Mouse (Mus musculus) liver, embryonic 11.5 days (tissue): Measurements from ENCODE around the gene Gm36864. TPM values are rescaled to one million over a fixed set of nuclear protein-coding genes. Genes with fewer than 3 reads are reported as not detected.

Experiments used
- ATAC-seq: fragments of 200-750 bp; cut with Nextera tagmentation; replicated peaks from 2 replicates; pipeline ENCODE4 v1.8.0; 2017; ENCODE audit warnings: moderate number of reproducible peaks, mild to moderate bottlenecking, moderate TSS enrichment, moderate library complexity; ENCODE audit not compliant: low FRiP score
- DNase-seq: peaks from one replicate; pipeline ENCODE4 v3.0.0-alpha.2; 2017; ENCODE audit warnings: low spot score
- H3K27ac ChIP-seq: fragments of 300-500 bp; sonication (generic); 2 replicates; pipeline ENCODE4 v1.5.1; 2014; ENCODE audit warnings: mild to moderate bottlenecking, low read depth, low read length, control low read depth
- H3K27me3 ChIP-seq: fragments of 300-500 bp; sonication (generic); replicated peaks from 2 replicates; pipeline ENCODE4 v1.6.1; 2014; ENCODE audit warnings: low read length, mixed read lengths; ENCODE audit not compliant: control insufficient read depth, insufficient read depth
- H3K36me3 ChIP-seq: fragments of 300-500 bp; sonication (generic); 2 replicates; pipeline ENCODE4 v1.6.1; 2014; ENCODE audit warnings: mild to moderate bottlenecking, low read length, moderate library complexity, mixed read lengths; ENCODE audit not compliant: control insufficient read depth, insufficient read depth
- H3K4me1 ChIP-seq: fragments of 300-500 bp; sonication (generic); replicated peaks from 2 replicates; pipeline ENCODE4 v1.6.1; 2014; ENCODE audit warnings: low read length, mixed read lengths; ENCODE audit not compliant: control insufficient read depth, insufficient read depth
- H3K4me2 ChIP-seq: fragments of 300-500 bp; sonication (generic); 2 replicates; pipeline ENCODE4 v1.6.1; 2014; ENCODE audit warnings: mild to moderate bottlenecking, control low read depth, moderate library complexity
- H3K4me3 ChIP-seq: fragments of 300-500 bp; sonication (generic); 2 replicates; pipeline ENCODE4 v1.5.1; 2014; ENCODE audit warnings: low read depth, low read length, control low read depth
- H3K9ac ChIP-seq: fragments of 300-500 bp; sonication (generic); 2 replicates; pipeline ENCODE4 v1.6.1; 2014; ENCODE audit warnings: low read depth, low read length, control low read depth
- H3K9me3 ChIP-seq: fragments of 300-500 bp; sonication (generic); 2 replicates; pipeline ENCODE4 v1.6.1; 2016; ENCODE audit warnings: low read length, inconsistent platforms, mixed read lengths; ENCODE audit not compliant: control insufficient read depth
- WGBS: fragments of 180-500 bp; shearing (Covaris S2); extraction: QIAGEN DNeasy Blood & Tissue Kit; methylation state at CpG from one replicate; pipeline ENCODE4 v1.1.7; 2014; 5-methylcytosine and 5-hydroxymethylcytosine counted together
- polyA plus RNA-seq: library from polyadenylated mRNA; unstranded; fragments of >200 nt; fragmentation: Nextera tagmentation; extraction: Ambion mirVana; gene quantifications from 2 replicates; pipeline ENCODE4 v1.2.1, GENCODE M21; 2014

Gene Gm36864
- polyA plus RNA-seq, 1 experiment from 2014 or later = not detected

DNA sequence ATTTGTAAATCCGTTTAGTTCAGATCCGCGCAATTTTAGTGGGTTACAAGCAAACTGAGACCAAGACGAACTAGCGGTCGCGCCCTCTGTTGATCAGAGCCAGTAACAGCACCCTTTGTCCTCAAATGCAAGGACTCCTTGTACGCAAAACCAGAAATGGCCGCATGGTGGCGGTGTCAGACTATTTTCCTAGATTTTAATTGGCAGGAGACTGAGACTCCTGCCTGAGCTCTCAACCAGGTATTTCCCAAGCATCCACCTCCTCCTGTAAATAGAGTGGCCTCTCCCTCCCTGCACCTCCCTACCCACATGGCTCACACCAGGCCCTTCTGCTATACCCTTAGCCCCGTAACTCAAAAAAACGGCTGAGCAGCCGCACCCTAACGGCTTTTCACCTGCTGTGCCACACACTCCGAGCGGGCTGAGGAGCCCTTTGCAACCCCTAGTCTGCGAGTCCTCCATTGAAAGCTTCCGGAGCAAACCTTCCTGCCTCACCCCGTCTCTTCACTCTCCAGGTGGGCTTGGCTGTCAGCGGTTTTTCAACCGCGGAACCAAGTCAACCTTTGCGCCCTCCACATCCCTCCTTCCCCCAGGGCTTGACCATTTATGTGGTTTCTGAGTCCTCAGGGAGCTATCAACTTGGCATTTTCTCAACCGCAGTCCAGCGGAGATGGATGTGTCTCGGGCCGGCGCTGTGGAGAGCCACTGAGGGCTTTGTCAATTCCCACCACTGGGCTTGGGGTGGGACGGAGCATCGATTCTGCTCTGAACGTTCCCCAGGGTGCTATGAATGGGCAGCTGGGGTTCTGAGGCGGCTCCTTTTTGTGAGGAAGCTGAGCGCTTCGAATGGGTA is 27.0 kb downstream of the Gm36864 start:
- H3K27ac ChIP-seq = no peak overlapping the region
- H3K4me1 ChIP-seq = peaks cover 4% of the 10 kb centered on the region
- no peak overlapping the region for H3K9ac ChIP-seq
- WGBS = 4% methylated on average over 34 of the region's 34 CpGs
- DNase-seq = peak; percentile 85
- no peaks in the 10 kb centered on the region for H3K9me3 ChIP-seq
- H3K27me3 ChIP-seq = peaks cover 20% of the 10 kb centered on the region
- no peaks in the 10 kb centered on the region for H3K36me3 ChIP-seq
- no peak; the same call in 1 of the 2 replicates for ATAC-seq
- peak overlapping the region; percentile 49 for H3K4me2 ChIP-seq
- H3K4me3 ChIP-seq = no peak overlapping the region

DNA sequence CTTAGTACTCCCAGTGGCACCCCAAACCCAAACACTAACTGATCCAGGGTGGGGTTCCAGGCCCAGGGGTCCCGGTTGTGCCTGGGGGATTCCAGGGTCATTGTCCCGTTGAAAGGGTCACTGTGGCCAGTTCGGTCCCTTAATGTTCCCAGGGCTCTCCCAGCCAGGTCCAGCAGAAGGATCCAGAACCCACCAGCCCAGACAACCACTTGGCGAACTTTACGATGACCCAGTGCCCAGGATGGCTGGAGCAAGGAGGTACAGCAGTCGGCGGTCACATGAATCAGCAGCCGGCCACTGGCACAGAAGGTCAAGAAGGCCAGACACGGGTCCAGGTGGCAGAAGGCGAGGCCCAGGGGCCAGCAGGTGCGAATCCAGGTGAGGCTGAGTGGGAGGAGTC is 32.1 kb downstream of the Gm36864 start:
- H3K36me3 ChIP-seq = no peaks in the 10 kb centered on the region

DNA sequence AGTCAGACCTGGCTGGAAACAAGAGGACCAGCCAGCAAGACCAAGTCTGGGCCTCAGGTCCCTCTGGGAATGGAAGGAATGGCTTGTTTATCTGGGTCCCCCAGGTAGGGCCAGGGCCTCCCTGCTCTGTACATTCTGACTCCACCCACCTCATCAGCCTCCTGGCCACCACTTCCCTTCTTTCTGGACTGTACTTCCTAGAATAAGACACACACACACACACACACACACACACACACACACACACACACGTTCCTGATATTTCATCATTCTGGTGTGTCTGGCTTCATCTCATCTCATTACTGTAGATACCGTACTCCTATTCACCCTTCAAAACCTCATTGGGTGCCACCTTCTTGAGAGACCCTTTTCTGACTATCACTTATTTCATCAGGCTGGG is 33.4 kb downstream of the Gm36864 start:
- H3K9ac ChIP-seq = no peak overlapping the region
- no peak overlapping the region for H3K4me3 ChIP-seq
- no peaks in the 10 kb centered on the region for H3K36me3 ChIP-seq
- no peak overlapping the region for H3K27ac ChIP-seq
- H3K27me3 ChIP-seq = peaks cover 17% of the 10 kb centered on the region
- DNase-seq = no peak
- H3K4me1 ChIP-seq = no peaks in the 10 kb centered on the region
- WGBS = 72% methylated on average over 2 of the region's 2 CpGs
- H3K4me2 ChIP-seq = no peak overlapping the region
- no peaks in the 10 kb centered on the region for H3K9me3 ChIP-seq
- ATAC-seq = no peak

More for the DNA sequence above, 32.1 kb downstream of the Gm36864 start:
- no peak for DNase-seq
- 75% methylated on average over 11 of the region's 11 CpGs for WGBS
- H3K4me1 ChIP-seq = peaks cover 2% of the 10 kb centered on the region
- peaks cover 19% of the 10 kb centered on the region for H3K27me3 ChIP-seq
- no peak overlapping the region for H3K9ac ChIP-seq
- ATAC-seq = no peak
- no peak overlapping the region for H3K4me3 ChIP-seq
- H3K27ac ChIP-seq = no peak overlapping the region
- no peaks in the 10 kb centered on the region for H3K9me3 ChIP-seq
- H3K4me2 ChIP-seq = no peak overlapping the region

DNA sequence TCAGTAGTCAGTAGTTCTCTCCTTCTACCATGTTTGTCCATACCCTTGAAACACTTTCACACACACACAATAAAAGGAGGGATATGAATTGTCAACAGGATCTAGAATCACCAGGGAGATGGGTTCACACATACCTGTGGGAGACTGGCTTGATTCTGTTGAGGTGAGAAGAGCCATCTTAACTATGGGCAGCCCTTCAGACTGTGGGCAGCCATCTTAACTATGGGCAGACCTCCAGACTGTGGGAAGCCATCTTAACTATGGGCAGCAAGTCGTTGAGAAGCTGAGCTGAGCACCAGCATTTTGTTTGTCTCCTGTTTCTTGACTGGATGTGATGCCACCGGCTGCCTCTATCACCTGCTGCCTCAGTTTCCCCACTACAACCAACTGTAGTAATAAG is 35.3 kb downstream of the Gm36864 start:
- no peak overlapping the region for H3K4me3 ChIP-seq
- ATAC-seq = no peak
- H3K27me3 ChIP-seq = peaks cover 19% of the 10 kb centered on the region
- no peak overlapping the region for H3K4me2 ChIP-seq
- H3K36me3 ChIP-seq = no peaks in the 10 kb centered on the region
- no peaks in the 10 kb centered on the region for H3K4me1 ChIP-seq
- WGBS = 68% methylated on average over 2 of the region's 2 CpGs
- no peaks in the 10 kb centered on the region for H3K9me3 ChIP-seq
- no peak for DNase-seq
- no peak overlapping the region for H3K9ac ChIP-seq
- no peak overlapping the region for H3K27ac ChIP-seq

DNA sequence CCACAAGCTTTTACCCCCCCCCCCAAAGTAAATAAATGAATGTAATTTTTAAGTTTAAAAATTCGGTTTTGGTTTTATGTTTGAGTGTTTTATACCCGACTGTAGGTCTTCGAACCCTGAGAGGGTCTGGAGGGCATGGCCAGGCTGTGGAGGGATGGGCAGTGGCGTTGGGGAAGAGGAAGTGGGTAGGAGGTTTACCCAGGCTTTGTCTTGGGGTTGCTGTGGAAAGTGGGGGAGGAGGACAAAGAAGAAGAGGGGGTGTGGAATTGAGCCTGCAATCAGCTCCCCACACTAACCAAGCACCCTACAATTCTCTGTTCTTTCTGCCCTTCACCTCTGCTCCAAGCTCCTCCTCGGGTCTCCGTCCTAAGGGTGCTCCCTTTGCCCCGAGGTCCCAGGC is 36.6 kb downstream of the Gm36864 start:
- Histone ChIP-seq H3K27me3 (peaks cover 19% of the 10 kb centered on the region), H3K9ac (no peak overlapping the region), H3K27ac (no peak overlapping the region), H3K36me3 (no peaks in the 10 kb centered on the region), H3K4me1 (no peaks in the 10 kb centered on the region), H3K4me2 (no peak overlapping the region), H3K9me3 (no peaks in the 10 kb centered on the region), H3K4me3 (no peak overlapping the region)
- no peak for DNase-seq
- ATAC-seq = no peak
- WGBS = 77% methylated on average over 7 of the region's 7 CpGs

DNA sequence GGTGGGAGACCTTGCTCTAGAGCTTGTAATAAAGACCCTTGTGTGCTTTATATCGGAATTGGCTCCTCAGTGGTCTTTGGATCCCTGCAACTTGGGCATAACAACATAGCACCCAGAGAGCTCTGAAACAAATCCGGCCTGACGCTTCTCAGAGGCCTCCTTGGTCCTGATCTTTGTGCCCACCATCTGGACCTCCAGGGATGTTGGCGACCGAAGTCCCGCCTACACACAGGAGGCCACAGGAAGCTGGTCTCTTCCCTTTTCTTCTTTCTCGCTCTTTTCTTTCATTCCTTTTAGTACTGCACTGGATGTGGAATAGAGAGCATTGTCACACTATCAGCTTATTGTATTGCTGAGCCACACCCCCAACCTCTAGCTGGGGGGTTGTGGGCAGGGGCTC is 37.5 kb downstream of the Gm36864 start:
- H3K4me2 ChIP-seq = no peak overlapping the region
- WGBS = 65% methylated on average over 7 of the region's 7 CpGs

DNA sequence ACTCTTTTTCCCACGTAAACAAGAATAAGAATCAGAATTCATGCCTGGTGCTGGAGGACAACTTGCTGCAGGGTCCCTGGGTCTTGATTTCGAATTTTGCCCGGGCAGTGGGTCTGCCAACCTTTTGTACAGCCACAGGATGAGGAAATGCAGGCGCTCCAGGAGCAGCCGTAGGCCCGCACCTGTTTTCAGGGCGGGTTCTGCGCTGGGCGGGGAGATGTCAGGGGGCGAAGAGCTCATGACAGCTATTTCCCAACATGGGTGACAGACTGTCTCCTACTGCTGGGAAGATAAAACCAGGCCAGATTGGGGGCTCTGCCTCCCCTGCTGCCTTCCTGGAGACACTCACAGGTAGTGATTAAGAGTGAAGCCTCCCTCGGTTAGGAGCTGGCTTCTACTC is 38.1 kb downstream of the Gm36864 start:
- Histone ChIP-seq H3K9me3 (0 out of 2 replicates have a peak, but pooled peaks cover 4% of the 10 kb centered on the region), H3K4me1 (no peaks in the 10 kb centered on the region), H3K4me2 (no peak overlapping the region), H3K4me3 (no peak overlapping the region), H3K9ac (no peak overlapping the region), H3K27ac (no peak overlapping the region), H3K36me3 (no peaks in the 10 kb centered on the region), H3K27me3 (peaks cover 12% of the 10 kb centered on the region)
- 37% methylated on average over 11 of the region's 11 CpGs for WGBS
- DNase-seq (no peak), ATAC-seq (no peak)

More for the DNA sequence above, 37.5 kb downstream of the Gm36864 start:
- no peak overlapping the region for H3K27ac ChIP-seq
- H3K4me3 ChIP-seq = no peak overlapping the region
- no peaks in the 10 kb centered on the region for H3K36me3 ChIP-seq
- no peak for DNase-seq
- H3K9ac ChIP-seq = no peak overlapping the region
- peaks cover 13% of the 10 kb centered on the region for H3K27me3 ChIP-seq
- no peaks in the 10 kb centered on the region for H3K4me1 ChIP-seq
- 0 out of 2 replicates have a peak, but pooled peaks cover 4% of the 10 kb centered on the region for H3K9me3 ChIP-seq
- no peak for ATAC-seq

DNA sequence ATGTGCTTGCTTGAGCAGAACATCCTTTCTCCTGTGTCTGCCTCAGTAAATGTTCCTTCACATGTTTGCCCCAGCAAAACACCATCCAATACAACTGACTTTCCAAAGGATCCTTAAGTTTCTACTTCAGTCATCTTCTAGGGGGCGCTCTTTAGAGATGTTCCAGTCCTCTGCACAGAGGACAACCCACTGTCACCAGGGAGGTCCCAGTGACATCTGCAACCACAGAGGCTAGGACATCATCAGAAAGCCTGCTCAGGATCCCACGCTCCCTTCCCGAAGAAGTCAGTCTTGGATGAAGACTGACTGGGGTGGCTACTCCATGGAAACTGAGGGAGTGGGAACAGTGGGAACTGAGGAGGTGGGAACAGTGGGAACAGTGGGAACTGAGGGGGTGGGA is 39.6 kb downstream of the Gm36864 start:
- 65% methylated on average over 3 of the region's 3 CpGs for WGBS
- Histone ChIP-seq H3K9me3 (0 out of 2 replicates have a peak, but pooled peaks cover 4% of the 10 kb centered on the region), H3K9ac (no peak overlapping the region), H3K27ac (no peak overlapping the region), H3K4me3 (no peak overlapping the region), H3K27me3 (peaks cover 12% of the 10 kb centered on the region), H3K36me3 (no peaks in the 10 kb centered on the region), H3K4me1 (no peaks in the 10 kb centered on the region), H3K4me2 (no peak overlapping the region)
- DNase-seq (no peak), ATAC-seq (no peak)
